Mouse (Mus musculus) heart, adult 2 months (tissue): ENCODE measurements at regions not wholly inside any gene's neighbourhood (a gene's known extent, or its start where the extent isn't known, plus 50 kb on each side); places are given as distances from the start of the nearest gene placed in this dataset.

Experiments used
- CTCF ChIP-seq: fragments of 200-600 bp; IDR thresholded peaks from 2 replicates; pipeline ENCODE4 v1.8.1; 2022; ENCODE audit warnings: antibody characterized with exemption, mild to moderate bottlenecking, moderate library complexity
- EP300 ChIP-seq: fragments of 200-500 bp; IDR thresholded peaks from 2 replicates; pipeline ENCODE4 v1.6.1; 2011; ENCODE audit warnings: low read depth, low read length, control low read depth; ENCODE audit not compliant: insufficient read depth
- POLR2A ChIP-seq: fragments of 200-500 bp; IDR thresholded peaks from 2 replicates; pipeline ENCODE4 v1.6.1; 2011; ENCODE audit warnings: mild to moderate bottlenecking, low read depth, low read length, control low read depth; ENCODE audit not compliant: insufficient read depth

DNA sequence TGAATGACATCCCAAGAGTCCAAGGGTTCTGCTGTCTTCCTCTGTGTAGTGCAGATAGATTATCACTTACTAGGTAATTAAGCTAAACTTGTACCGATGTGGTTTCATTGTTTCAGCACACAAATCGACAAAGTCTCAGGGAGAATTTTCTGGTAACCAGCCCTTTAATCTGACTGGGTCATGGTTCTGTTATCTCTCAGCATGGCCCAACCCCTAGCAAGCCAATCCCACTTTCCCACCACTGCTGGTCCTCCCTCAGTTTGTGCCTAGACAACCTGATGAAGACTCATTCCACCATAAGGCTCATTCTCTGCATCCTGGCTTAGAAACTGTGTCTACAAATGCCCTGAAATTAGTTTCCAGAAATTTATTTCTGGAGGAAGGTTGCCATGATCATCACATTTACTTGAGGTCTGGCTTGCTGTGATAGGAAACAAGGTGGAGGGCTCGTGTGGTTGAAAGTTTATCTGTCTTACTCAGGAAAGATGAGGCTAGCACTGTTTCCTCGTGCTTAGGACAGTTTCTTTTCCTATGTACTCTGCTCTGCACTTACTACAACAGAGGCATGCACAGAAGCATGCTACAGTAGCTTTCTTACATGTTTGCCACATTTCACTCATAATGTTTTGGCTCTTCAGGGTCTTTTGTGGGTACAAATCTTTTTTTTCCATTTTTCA, 217.0 kb upstream of the Nrp1 start:
- TF ChIP-seq CTCF (no peak), EP300 (no peak), POLR2A (no peak)
